Mouse (Mus musculus): ENCODE data around the gene Dlk1. TPM values are rescaled to one million over a fixed set of nuclear protein-coding genes. Genes with fewer than 3 reads are reported as not detected.

Gene Dlk1
- polyA plus RNA-seq, 1 experiment = 5.2 TPM

DNA sequence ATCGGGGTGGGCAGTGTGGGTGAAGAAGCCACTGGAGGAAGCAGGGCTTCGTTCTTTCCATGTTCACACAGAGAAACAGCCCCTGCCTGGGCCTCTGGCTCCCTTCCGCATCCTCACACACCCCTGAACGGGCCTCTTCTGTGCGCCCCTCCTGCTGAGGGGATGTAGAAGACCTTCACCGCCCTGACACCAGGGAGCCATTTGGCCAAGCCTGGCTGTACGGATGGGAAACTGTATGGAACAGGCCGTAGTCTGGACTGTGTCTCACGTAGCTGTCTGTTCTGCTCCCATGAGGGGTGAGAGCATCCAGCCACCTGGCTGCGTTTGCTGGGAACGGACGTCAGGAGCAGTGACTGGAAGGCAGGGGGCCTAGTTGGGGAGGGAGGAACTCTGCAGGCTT lies 15.8 kb upstream of the Dlk1 start:
- no peak for TF ChIP-seq TAL1 (IDR thresholded peaks at IDR 0.05; ENCODE audit: low read length)
- TF ChIP-seq GATA1 (IDR thresholded peaks at IDR 0.05; ENCODE audit: low read length) = no peak
- peaks cover 30% of the 10 kb centered on the region for H3K4me1 ChIP-seq (ENCODE audit: control insufficient read depth)
- H3K27me3 ChIP-seq (ENCODE audit: control insufficient read depth) = no peaks in the 10 kb centered on the region
- no peak overlapping the region for H3K4me3 ChIP-seq (replicated peaks)
- no peaks in the 10 kb centered on the region for H3K36me3 ChIP-seq (ENCODE audit: control insufficient read depth)
- H3K9me3 ChIP-seq (ENCODE audit: control insufficient read depth, low read length) = no peaks in the 10 kb centered on the region

DNA sequence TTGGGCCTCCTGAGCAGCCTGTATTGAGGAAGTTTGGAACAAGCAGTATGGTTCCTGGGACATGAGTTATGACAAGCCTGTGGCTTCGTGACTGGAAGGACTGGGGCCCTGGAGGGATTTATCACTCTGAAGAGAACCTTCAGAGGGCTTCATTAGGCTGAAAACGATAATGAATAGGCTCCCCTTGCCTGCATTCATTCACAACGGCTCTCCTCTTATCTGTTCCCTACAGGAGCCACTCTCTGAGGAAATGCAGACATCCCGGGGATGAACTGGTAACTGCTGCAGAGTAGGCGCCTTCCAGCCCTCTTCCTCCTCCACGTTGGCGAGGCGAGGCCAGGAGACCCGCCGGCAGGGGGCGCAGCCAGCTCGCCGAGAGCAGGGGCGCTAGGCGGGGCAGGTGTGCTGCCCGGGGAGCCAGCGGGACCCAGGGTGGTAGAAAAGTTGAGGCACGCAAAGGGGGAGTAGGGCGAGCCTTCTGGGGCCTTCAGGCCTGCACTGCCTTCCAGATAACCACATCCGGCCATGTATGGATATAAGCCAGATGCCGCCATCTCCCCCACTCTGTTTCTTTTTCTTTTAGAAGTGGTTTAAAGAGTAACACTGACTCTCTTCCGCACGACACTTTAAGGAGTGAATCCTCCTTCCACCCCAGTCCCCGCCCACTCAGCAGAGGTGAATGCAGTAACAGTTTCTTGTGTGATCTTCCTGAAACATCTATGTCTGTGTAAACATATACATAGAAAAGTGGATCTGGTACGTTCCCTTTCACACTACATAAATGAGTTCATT lies 14.9 kb upstream of the Dlk1 start:
- peaks cover 30% of the 10 kb centered on the region for H3K4me1 ChIP-seq (ENCODE audit: control insufficient read depth)
- H3K36me3 ChIP-seq (ENCODE audit: control insufficient read depth) = no peaks in the 10 kb centered on the region
- H3K9me3 ChIP-seq (ENCODE audit: control insufficient read depth, low read length) = no peaks in the 10 kb centered on the region
- TF ChIP-seq GATA1 (IDR thresholded peaks at IDR 0.05; ENCODE audit: low read length) (no peak), TAL1 (IDR thresholded peaks at IDR 0.05; ENCODE audit: low read length) (no peak)
- peak overlapping the region; percentile 35 for H3K4me3 ChIP-seq (replicated peaks)
- no peaks in the 10 kb centered on the region for H3K27me3 ChIP-seq (ENCODE audit: control insufficient read depth)

DNA sequence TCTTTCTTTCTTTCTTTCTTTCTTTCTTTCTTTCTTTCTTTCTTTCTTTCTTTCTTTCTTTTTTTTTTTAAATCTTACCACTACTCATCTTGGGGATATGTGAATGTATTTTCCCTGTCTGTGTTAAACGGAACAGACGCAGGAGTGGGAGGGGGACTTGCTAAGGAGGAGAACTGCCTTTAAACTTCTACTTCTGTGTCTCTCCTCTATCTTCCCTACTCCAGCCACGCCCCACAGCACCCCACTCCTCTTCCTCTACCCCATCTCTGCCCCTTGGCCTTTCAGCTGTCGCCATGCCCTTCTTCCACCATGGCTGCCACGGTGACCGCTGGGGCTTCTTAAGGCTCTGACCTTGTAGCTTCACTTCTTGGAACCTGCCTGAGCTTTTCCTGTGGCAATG lies 14.2 kb upstream of the Dlk1 start:
- peaks cover 30% of the 10 kb centered on the region for H3K4me1 ChIP-seq (ENCODE audit: control insufficient read depth)
- no peaks in the 10 kb centered on the region for H3K36me3 ChIP-seq (ENCODE audit: control insufficient read depth)
- no peaks in the 10 kb centered on the region for H3K9me3 ChIP-seq (ENCODE audit: control insufficient read depth, low read length)
- H3K4me3 ChIP-seq (replicated peaks) = no peak overlapping the region
- H3K27me3 ChIP-seq (ENCODE audit: control insufficient read depth) = no peaks in the 10 kb centered on the region
- TF ChIP-seq TAL1 (IDR thresholded peaks at IDR 0.05; ENCODE audit: low read length) (no peak), GATA1 (IDR thresholded peaks at IDR 0.05; ENCODE audit: low read length) (no peak)

DNA sequence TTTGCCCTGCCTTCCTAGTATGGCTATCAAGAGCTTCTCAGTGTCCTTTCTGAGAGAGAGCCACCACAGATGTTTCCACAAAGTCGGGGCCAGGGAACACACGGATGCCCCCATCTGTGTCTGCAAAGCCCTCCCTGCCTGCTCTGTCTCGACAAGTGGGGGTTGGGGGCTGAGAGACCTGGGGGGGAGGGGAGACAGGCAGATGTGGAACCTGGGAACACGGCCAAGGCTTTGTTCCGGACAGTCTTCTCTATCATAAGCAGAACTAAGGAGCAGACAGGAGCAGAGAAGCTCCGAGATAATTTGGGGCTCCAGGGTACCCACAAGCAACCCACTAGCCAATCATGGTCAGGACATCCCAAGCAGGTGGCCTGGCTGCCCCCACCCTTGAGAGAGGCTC lies 12.6 kb upstream of the Dlk1 start:
- H3K4me3 ChIP-seq (replicated peaks) = no peak overlapping the region
- peaks cover 3% of the 10 kb centered on the region for H3K27me3 ChIP-seq (ENCODE audit: control insufficient read depth)
- TF ChIP-seq TAL1 (IDR thresholded peaks at IDR 0.05; ENCODE audit: low read length) (no peak), GATA1 (IDR thresholded peaks at IDR 0.05; ENCODE audit: low read length) (no peak)
- H3K36me3 ChIP-seq (ENCODE audit: control insufficient read depth) = no peaks in the 10 kb centered on the region
- H3K9me3 ChIP-seq (ENCODE audit: control insufficient read depth, low read length) = no peaks in the 10 kb centered on the region
- H3K4me1 ChIP-seq (ENCODE audit: control insufficient read depth) = peaks cover 30% of the 10 kb centered on the region

DNA sequence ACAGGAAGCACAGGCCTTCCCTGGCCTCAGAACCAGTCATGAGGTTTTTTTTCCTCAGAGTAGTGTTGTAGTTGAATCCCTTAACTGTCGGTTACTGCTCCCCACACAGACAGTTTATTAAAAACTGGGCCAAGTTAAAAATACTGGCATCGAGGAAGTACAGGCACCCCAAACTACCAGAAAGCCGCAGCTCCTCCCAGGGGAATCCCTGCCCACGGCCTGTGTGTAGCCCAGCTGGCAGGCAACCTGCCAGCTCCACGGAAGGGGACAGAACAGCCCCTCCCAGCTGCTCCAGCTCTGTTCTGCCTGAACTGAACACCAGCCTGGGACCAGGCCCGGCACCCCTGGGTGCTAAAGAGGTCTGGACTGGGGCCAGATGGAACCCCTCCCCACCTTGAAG lies 11.3 kb upstream of the Dlk1 start:
- Histone ChIP-seq H3K4me1 (ENCODE audit: control insufficient read depth) (peaks cover 29% of the 10 kb centered on the region), H3K36me3 (ENCODE audit: control insufficient read depth) (no peaks in the 10 kb centered on the region), H3K27me3 (ENCODE audit: control insufficient read depth) (peaks cover 8% of the 10 kb centered on the region), H3K4me3 (replicated peaks) (no peak overlapping the region), H3K9me3 (ENCODE audit: control insufficient read depth, low read length) (no peaks in the 10 kb centered on the region)
- TF ChIP-seq GATA1 (IDR thresholded peaks at IDR 0.05; ENCODE audit: low read length) (no peak), TAL1 (IDR thresholded peaks at IDR 0.05; ENCODE audit: low read length) (no peak)

DNA sequence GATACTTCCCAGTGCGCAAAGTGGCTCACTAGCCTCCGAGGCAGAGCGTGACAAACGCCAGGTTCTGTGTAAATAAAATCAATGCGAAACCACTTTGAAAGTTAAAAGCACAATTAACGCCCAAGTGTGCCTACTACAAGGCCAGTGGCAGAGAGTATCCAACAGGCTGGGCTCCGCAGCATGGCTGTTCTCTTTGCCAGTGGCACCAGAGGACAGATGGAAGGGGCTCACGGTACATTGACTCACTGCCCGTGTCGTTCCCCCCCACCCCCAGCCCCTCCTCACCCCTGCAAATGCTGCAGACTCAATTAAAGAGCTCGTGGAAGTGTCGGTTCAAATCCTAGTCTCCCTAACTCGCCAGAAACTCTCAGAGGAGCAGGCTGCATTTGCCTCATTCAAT lies 10.5 kb upstream of the Dlk1 start:
- Histone ChIP-seq H3K4me3 (replicated peaks) (no peak overlapping the region), H3K9me3 (ENCODE audit: control insufficient read depth, low read length) (no peaks in the 10 kb centered on the region), H3K36me3 (ENCODE audit: control insufficient read depth) (no peaks in the 10 kb centered on the region), H3K27me3 (ENCODE audit: control insufficient read depth) (peaks cover 9% of the 10 kb centered on the region), H3K4me1 (ENCODE audit: control insufficient read depth) (peaks cover 21% of the 10 kb centered on the region)
- no peak for TF ChIP-seq GATA1 (IDR thresholded peaks at IDR 0.05; ENCODE audit: low read length)
- TF ChIP-seq TAL1 (IDR thresholded peaks at IDR 0.05; ENCODE audit: low read length) = no peak

DNA sequence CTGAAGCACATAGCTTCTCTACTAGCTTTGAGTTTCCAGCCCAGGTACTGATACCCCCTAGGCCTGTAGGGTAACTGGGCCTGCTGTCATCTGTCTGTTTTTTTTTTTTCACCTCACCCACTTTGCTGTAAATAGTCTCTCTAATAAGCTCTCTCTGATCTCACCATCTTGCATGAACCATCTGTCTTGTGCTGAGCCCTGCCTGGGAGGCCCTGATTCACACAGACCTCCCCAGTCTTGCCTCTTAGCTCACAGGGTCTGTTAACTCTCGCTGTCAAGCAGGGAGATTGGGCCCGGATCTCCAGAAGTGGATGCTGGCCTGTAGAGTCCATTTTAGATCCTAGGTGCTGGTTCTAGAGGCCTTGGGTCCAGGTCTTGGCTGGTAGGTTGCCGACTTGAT lies 9.3 kb upstream of the Dlk1 start:
- peaks cover 12% of the 10 kb centered on the region for H3K4me1 ChIP-seq (ENCODE audit: control insufficient read depth)
- TF ChIP-seq GATA1 (IDR thresholded peaks at IDR 0.05; ENCODE audit: low read length) (no peak), TAL1 (IDR thresholded peaks at IDR 0.05; ENCODE audit: low read length) (no peak)

DNA sequence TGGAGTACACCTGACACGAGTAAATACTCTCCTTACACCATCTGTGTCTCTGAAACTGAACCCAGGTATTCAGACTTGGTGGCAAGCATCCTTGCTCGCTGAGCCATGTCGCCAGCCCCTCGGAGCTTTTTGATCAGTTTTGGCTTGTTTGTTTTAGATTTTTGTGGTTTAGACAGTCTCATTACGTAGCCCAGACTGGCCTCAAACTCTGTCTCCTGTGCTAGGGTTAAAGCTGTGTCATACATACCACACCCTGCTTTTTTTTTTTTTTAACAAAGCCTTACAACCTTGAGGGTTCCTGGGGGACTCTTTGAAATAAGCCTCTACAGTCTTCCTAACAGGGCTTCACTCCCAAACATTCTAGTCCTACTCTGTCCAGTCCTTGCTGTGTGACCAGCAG lies 7.6 kb upstream of the Dlk1 start:
- Histone ChIP-seq H3K4me1 (ENCODE audit: control insufficient read depth) (peaks cover 4% of the 10 kb centered on the region), H3K36me3 (ENCODE audit: control insufficient read depth) (no peaks in the 10 kb centered on the region), H3K4me3 (replicated peaks) (no peak overlapping the region), H3K27me3 (ENCODE audit: control insufficient read depth) (peaks cover 23% of the 10 kb centered on the region), H3K9me3 (ENCODE audit: control insufficient read depth, low read length) (no peaks in the 10 kb centered on the region)
- TF ChIP-seq GATA1 (IDR thresholded peaks at IDR 0.05; ENCODE audit: low read length) (no peak), TAL1 (IDR thresholded peaks at IDR 0.05; ENCODE audit: low read length) (no peak)

More for the DNA sequence above, 9.3 kb upstream of the Dlk1 start:
- no peaks in the 10 kb centered on the region for H3K36me3 ChIP-seq (ENCODE audit: control insufficient read depth)
- H3K9me3 ChIP-seq (ENCODE audit: control insufficient read depth, low read length) = no peaks in the 10 kb centered on the region
- H3K4me3 ChIP-seq (replicated peaks) = no peak overlapping the region
- peaks cover 14% of the 10 kb centered on the region for H3K27me3 ChIP-seq (ENCODE audit: control insufficient read depth)

DNA sequence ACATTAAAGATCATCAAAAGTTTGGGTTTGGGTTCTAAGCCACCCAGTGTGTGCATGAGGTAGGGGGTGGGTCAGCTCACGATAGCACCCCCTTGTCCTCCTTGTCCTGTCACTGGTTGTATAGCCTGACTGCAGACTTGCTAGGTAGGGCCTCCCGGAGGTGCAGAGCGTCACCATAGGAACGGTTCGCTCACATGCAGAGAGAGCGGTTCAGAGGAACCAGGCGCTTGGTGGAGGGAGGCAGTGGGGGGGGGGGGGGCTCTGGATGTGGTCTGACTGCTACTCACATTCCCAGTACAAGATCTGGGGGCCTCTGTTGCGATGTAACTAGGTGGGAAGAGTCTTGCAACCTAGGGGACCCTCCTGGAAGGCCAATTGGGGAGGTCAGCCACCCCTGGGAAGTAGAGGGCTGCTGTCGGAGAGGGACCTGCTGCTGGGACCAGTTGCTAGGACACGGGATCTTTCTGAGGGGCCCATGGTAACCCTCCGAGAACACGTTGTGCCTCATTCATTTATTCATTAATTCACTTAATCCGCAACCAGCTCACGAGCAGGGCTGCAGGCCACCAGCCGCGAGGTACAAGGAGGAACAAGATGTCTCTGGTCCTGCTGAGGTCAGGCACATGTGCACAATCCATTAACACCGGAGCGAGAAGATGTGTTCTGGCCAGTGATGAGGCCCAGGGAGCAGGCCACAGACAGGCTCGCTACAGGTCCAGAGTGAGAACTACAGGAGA lies 7.0 kb upstream of the Dlk1 start:
- no peaks in the 10 kb centered on the region for H3K9me3 ChIP-seq (ENCODE audit: control insufficient read depth, low read length)
- H3K36me3 ChIP-seq (ENCODE audit: control insufficient read depth) = no peaks in the 10 kb centered on the region
- TF ChIP-seq GATA1 (IDR thresholded peaks at IDR 0.05; ENCODE audit: low read length) (no peak), TAL1 (IDR thresholded peaks at IDR 0.05; ENCODE audit: low read length) (no peak)
- H3K4me3 ChIP-seq (replicated peaks) = no peak overlapping the region
- peaks cover 4% of the 10 kb centered on the region for H3K4me1 ChIP-seq (ENCODE audit: control insufficient read depth)
- H3K27me3 ChIP-seq (ENCODE audit: control insufficient read depth) = peaks cover 30% of the 10 kb centered on the region
